Mouse (Mus musculus) lung, adult 18-20 months (tissue): Measurements from ENCODE around the gene Eif5.

ENCODE experiments used
- DNase-seq, 2 experiments: peaks; one replicate each; pipeline ENCODE4 v3.0.0; 2022; ENCODE audit warnings: mixed read lengths in 2 of 2

The Eif5 gene

GRCm38 (mm10) chr12:111568836-111569235, 31.0 kb downstream of the Eif5 start:
- no peak for DNase-seq

GRCm38 (mm10) chr12:111572406-111572805, 34.6 kb downstream of the Eif5 start:
- no peak for DNase-seq

GRCm38 (mm10) chr12:111573315-111573714, 35.5 kb downstream of the Eif5 start:
- DNase-seq, result no peak

GRCm38 (mm10) chr12:111574074-111574886, 36.5 kb downstream of the Eif5 start, which contains the start of gene Mark3:
Gene Mark3 (plus strand): TSS chr12:111574523.
- DNase-seq, result peak; percentile 98

- DNase-seq, result peak; percentile 27 to 31
Measured at GRCm38 (mm10) chr12:111574887-111575838, 37.3 kb downstream of the Eif5 start.

GRCm38 (mm10) chr12:111583058-111583457, 45.2 kb downstream of the Eif5 start:
- DNase-seq, result no peak

- DNase-seq, result no peak
Measured at GRCm38 (mm10) chr12:111584401-111584800, 46.6 kb downstream of the Eif5 start.

GRCm38 (mm10) chr12:111587252-111587651, 49.4 kb downstream of the Eif5 start:
- no peak for DNase-seq

- DNase-seq, result peak; percentile 38 to 68
Measured at GRCm38 (mm10) chr12:111592407-111593021, 54.7 kb downstream of the Eif5 start.

- no peak for DNase-seq
Measured at GRCm38 (mm10) chr12:111593775-111594174, 56.0 kb downstream of the Eif5 start.
